Mouse (Mus musculus) c-Kit-positive CD71-negative TER-119-negative erythroid progenitor cells, embryonic 14.5 days (primary cell): ENCODE measurements around the gene Wdfy2.
"Not testable (repeated sequence)": the region's sequence is repeated elsewhere in the genome, so short reads cannot be mapped to it uniquely, and the experiment has no call there.

Experiments
- DNase-seq: peaks from one replicate; pipeline ENCODE4 v3.0.0-alpha.2; 2013; ENCODE audit warnings: low read depth

The Wdfy2 gene

GRCm38 (mm10) chr14:62837641-62838252, at the start of gene Wdfy2:
Wdfy2 (plus strand) TSS chr14:62837678.
- DNase-seq = no peak

GRCm38 (mm10) chr14:62789282-62789681, 48.2 kb upstream of the Wdfy2 start:
- DNase-seq = no peak

GRCm38 (mm10) chr14:62795719-62796118, 41.8 kb upstream of the Wdfy2 start:
- DNase-seq = no peak

- DNase-seq = no peak
Observed at GRCm38 (mm10) chr14:62798608-62799101, 38.8 kb upstream of the Wdfy2 start.

GRCm38 (mm10) chr14:62800791-62801190, 36.7 kb upstream of the Wdfy2 start:
- DNase-seq = no peak

GRCm38 (mm10) chr14:62803204-62803603, 34.3 kb upstream of the Wdfy2 start:
- DNase-seq = no peak

GRCm38 (mm10) chr14:62806921-62807320, 30.6 kb upstream of the Wdfy2 start:
- no peak for DNase-seq

GRCm38 (mm10) chr14:62808661-62809523, 28.6 kb upstream of the Wdfy2 start:
- no peak for DNase-seq

- DNase-seq = no peak
Observed at GRCm38 (mm10) chr14:62812765-62813164, 24.7 kb upstream of the Wdfy2 start.

GRCm38 (mm10) chr14:62814567-62814966, 22.9 kb upstream of the Wdfy2 start:
- DNase-seq = no peak

- no peak for DNase-seq
Observed at GRCm38 (mm10) chr14:62816827-62817226, 20.7 kb upstream of the Wdfy2 start.

GRCm38 (mm10) chr14:62825575-62826332, 11.7 kb upstream of the Wdfy2 start:
- no peak for DNase-seq

- DNase-seq = no peak
Observed at GRCm38 (mm10) chr14:62829291-62829690, 8.2 kb upstream of the Wdfy2 start.

- no peak for DNase-seq
Observed at GRCm38 (mm10) chr14:62831691-62832275, 5.7 kb upstream of the Wdfy2 start.

GRCm38 (mm10) chr14:62833036-62833435, 4.4 kb upstream of the Wdfy2 start:
- DNase-seq = no peak

- DNase-seq = no peak
Observed at GRCm38 (mm10) chr14:62833541-62833940, 3.9 kb upstream of the Wdfy2 start.

GRCm38 (mm10) chr14:62835737-62836136, 1.7 kb upstream of the Wdfy2 start:
- not testable (repeated sequence) for DNase-seq

GRCm38 (mm10) chr14:62836926-62837640, 395 bp upstream of the Wdfy2 start:
- DNase-seq = peak; percentile 99

GRCm38 (mm10) chr14:62838336-62838735, 858 bp downstream of the Wdfy2 start:
- no peak for DNase-seq

- no peak for DNase-seq
Observed at GRCm38 (mm10) chr14:62841726-62842125, 4.2 kb downstream of the Wdfy2 start.

GRCm38 (mm10) chr14:62842495-62842894, 5.0 kb downstream of the Wdfy2 start:
- DNase-seq = no peak
